Mouse (Mus musculus): Measurements from ENCODE around the gene Ppia. TPM values are rescaled to one million over a fixed set of nuclear protein-coding genes. Genes with fewer than 3 reads are reported as not detected.
A peak's percentile ranks its signal among the peaks of the same experiment; 100 is the strongest.
"Not testable (repeated sequence)": the region's sequence is repeated elsewhere in the genome, so short reads cannot be mapped to it uniquely, and the experiment has no call there.

Ppia gene
- total and polyA plus RNA-seq, 2 experiments = 472 to 1,424 TPM

DNA sequence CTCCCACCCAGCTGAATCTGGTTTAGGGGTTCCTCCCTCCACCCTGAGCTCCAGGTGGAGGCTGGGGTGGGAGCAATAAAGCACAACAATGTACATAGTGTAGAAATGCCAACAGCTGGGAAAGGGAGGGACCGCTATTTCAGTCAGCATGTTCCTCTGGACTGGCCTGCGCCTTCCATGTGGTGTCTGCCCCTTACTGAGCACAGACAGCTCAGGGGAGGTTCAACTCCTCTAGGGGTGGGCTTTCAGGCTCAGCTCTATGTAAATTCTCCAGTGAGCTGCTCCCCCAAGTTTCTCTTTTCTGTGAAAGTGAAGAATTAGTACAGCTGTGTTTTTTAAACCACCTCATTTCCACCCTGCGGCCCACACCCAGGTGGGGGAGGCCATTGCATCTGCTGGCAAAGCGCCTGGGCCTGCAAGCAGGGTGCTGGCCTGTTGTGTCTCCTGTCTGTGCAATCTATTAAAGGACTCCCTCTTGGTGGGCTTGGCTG lies 9.6 kb upstream of the Ppia start:
- no peak for DNase-seq (ENCODE audit: extremely low read depth, low read depth, low spot score)
- Histone ChIP-seq H3K9ac (ENCODE audit: low read depth, low read length) (no peak overlapping the region), H3K36me3 (ENCODE audit: control insufficient read depth, insufficient read depth, low read length) (peaks cover 8% of the 10 kb centered on the region; the same call in 1 of the 2 replicates), H3K4me1 (ENCODE audit: control insufficient read depth, insufficient read depth, low read length) (no peaks in the 10 kb centered on the region), H3K27ac (replicated peaks; ENCODE audit: insufficient read depth, low read depth, low read length) (0 out of 2 replicates have a peak overlapping the region, but pooled peaks have one; percentile 12), H3K4me3 (ENCODE audit: insufficient read depth, low read depth, low read length) (no peak overlapping the region), H3K27me3 (ENCODE audit: control insufficient read depth, insufficient read depth, low read length) (no peaks in the 10 kb centered on the region), H3K79me2 (ENCODE audit: control insufficient read depth, insufficient read depth, low read length) (no peaks in the 10 kb centered on the region)
- WGBS = 85% methylated on average over 4 of the region's 4 CpGs
- no peak for TF ChIP-seq CTCF (IDR thresholded peaks at IDR 0.05; ENCODE audit: low read depth, low read length)
- TF ChIP-seq POLR2A (IDR thresholded peaks at IDR 0.05; ENCODE audit: extremely low read depth, insufficient read depth, low read length) = no peak

DNA sequence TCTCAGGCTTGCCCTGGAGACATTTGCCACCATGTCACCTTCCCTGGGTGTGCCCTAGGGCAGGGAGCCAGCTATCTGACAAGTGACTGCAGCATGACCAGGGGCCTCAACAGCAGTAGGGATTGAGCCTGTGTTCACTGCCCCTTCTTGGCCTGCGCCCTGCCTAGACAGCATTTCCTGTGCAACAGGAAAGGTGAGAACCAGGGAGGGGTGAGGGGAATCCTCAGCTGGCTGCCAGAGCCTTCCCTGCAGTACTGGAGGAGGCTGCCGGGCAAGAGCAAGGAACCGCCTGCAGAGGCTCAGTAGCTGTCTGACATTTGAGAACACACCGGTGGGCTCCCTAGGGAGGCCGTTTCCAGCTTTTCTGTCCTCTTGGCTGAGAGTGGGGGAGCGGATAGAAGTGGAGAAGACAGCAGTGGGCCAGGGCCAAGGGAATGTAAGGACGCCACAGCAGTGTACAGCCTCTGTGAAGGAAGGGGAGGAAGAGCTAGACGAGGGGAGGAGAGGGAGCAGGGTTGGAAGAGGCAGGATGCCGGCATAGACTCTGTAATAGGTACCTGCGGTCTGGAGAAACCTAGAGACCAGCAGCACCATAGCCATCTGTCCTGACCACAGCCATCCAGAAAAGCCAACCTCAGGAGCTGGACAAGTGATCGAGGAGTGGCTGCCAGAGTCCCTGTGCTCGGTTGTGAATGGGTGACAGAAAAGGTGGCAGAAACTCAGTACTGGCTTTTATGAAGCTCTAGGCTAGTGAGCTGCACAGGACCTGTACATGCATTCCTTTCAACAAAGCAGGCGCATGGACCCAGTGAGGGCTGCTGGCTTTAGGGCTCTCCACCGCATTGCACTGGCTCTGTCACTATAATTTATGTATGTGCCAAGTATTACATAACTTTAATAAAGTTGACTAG lies 8.7 kb upstream of the Ppia start:
- Histone ChIP-seq H3K36me3 (ENCODE audit: control insufficient read depth, insufficient read depth, low read length) (peaks cover 8% of the 10 kb centered on the region; the same call in 1 of the 2 replicates), H3K4me3 (ENCODE audit: insufficient read depth, low read depth, low read length) (no peak overlapping the region), H3K4me1 (ENCODE audit: control insufficient read depth, insufficient read depth, low read length) (no peaks in the 10 kb centered on the region), H3K27ac (replicated peaks; ENCODE audit: insufficient read depth, low read depth, low read length) (peak overlapping the region; percentile 16; the same call in 1 of the 2 replicates), H3K9ac (ENCODE audit: low read depth, low read length) (0 out of 2 replicates have a peak overlapping the region, but pooled peaks have one; percentile 27), H3K27me3 (ENCODE audit: control insufficient read depth, insufficient read depth, low read length) (no peaks in the 10 kb centered on the region), H3K79me2 (ENCODE audit: control insufficient read depth, insufficient read depth, low read length) (no peaks in the 10 kb centered on the region)
- DNase-seq (ENCODE audit: extremely low read depth, low read depth, low spot score) = no peak
- WGBS = 66% methylated on average over 14 of the region's 14 CpGs
- TF ChIP-seq CTCF (IDR thresholded peaks at IDR 0.05; ENCODE audit: low read depth, low read length) (no peak), POLR2A (IDR thresholded peaks at IDR 0.05; ENCODE audit: extremely low read depth, insufficient read depth, low read length) (no peak)

DNA sequence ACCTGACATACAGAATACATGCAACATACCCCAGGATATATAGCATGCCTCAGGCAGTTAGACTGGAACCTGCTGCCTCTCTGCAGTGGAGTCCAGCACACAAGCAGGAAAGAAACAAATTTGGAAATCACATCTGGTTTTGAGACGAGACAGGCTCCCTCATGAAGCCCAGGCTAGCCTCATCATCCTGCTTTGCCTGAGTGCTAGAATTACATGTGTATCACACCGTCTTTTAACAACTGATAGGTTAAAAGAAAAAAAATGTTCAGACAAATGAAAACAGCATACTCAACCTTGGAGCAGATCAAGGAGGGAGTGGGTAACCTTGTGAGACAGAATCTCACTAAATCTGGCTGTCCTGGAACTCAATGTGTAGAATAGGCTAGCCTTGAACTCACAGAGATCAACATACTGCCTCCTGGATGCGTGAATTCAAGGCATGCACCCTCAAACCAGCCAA lies 8.1 kb upstream of the Ppia start:
- TF ChIP-seq CTCF (IDR thresholded peaks at IDR 0.05; ENCODE audit: low read depth, low read length) = no peak
- TF ChIP-seq POLR2A (IDR thresholded peaks at IDR 0.05; ENCODE audit: extremely low read depth, insufficient read depth, low read length) = no peak
- Histone ChIP-seq H3K4me1 (ENCODE audit: control insufficient read depth, insufficient read depth, low read length) (no peaks in the 10 kb centered on the region), H3K79me2 (ENCODE audit: control insufficient read depth, insufficient read depth, low read length) (no peaks in the 10 kb centered on the region), H3K27me3 (ENCODE audit: control insufficient read depth, insufficient read depth, low read length) (no peaks in the 10 kb centered on the region), H3K27ac (replicated peaks; ENCODE audit: insufficient read depth, low read depth, low read length) (no peak overlapping the region), H3K4me3 (ENCODE audit: insufficient read depth, low read depth, low read length) (no peak overlapping the region), H3K9ac (ENCODE audit: low read depth, low read length) (no peak overlapping the region), H3K36me3 (ENCODE audit: control insufficient read depth, insufficient read depth, low read length) (peaks cover 8% of the 10 kb centered on the region; the same call in 1 of the 2 replicates)
- 86% methylated on average over 3 of the region's 3 CpGs for WGBS
- DNase-seq (ENCODE audit: extremely low read depth, low read depth, low spot score) = no peak

DNA sequence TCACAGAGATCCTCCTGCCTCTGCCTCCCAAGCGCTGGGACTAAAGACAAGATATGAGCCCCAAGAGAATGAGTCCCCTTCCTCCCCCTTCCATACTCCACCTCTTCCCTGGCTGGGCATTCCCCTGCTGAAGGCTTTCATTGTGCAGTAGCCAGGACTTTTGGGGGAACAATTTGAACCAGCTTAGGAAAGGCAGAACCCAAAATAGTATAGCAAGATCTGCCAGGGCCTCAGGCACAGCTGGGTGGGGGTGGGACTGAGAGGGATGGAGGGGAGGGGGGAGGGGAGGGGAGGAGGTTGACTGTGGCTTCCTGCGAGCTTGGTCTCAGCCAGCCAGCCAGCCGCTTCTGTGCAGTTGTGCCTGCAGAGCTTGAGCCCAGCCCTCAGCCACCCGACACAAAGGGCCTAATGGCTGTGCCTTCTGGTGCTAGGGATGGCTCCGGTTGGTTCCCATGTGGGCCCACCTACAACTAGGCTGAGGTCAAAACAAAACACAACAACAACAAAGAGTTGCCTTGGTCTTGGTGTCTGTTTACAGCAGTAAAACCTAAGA lies 5.1 kb upstream of the Ppia start:
- WGBS = 78% methylated on average over 5 of the region's 5 CpGs
- DNase-seq (ENCODE audit: extremely low read depth, low read depth, low spot score) = no peak

DNA sequence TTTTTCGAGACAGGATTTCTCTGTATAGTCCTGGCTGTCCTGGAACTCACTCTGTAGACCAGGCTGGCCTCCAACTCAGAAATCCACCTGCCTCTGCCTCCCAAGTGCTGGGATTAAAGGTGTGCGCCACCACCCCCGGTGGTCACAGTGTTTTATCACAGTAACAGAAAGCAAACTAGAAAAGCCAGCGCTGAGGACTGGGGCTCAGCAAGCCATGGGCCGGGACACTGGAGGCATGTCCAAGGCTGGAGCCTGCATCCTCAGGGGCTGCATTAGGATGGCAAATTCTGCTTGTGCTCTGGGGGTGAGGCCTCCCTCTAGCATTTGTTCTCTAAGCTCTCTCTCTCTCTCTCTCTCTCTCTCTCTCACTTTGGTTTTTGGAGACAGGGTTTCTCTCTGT lies 4.5 kb upstream of the Ppia start:
- not testable (repeated sequence) for H3K4me1 ChIP-seq (ENCODE audit: control insufficient read depth, insufficient read depth, low read length); H3K27me3 ChIP-seq (ENCODE audit: control insufficient read depth, insufficient read depth, low read length); H3K27ac ChIP-seq (replicated peaks; ENCODE audit: insufficient read depth, low read depth, low read length); H3K36me3 ChIP-seq (ENCODE audit: control insufficient read depth, insufficient read depth, low read length); H3K9ac ChIP-seq (ENCODE audit: low read depth, low read length); H3K79me2 ChIP-seq (ENCODE audit: control insufficient read depth, insufficient read depth, low read length); H3K4me3 ChIP-seq (ENCODE audit: insufficient read depth, low read depth, low read length); DNase-seq (ENCODE audit: extremely low read depth, low read depth, low spot score)
- 87% methylated on average over 5 of the region's 5 CpGs for WGBS

More for the DNA sequence above, 5.1 kb upstream of the Ppia start:
- Histone ChIP-seq H3K27ac (replicated peaks; ENCODE audit: insufficient read depth, low read depth, low read length) (no peak overlapping the region), H3K27me3 (ENCODE audit: control insufficient read depth, insufficient read depth, low read length) (no peaks in the 10 kb centered on the region), H3K4me3 (ENCODE audit: insufficient read depth, low read depth, low read length) (no peak overlapping the region), H3K36me3 (ENCODE audit: control insufficient read depth, insufficient read depth, low read length) (no peaks in the 10 kb centered on the region), H3K9ac (ENCODE audit: low read depth, low read length) (no peak overlapping the region), H3K79me2 (ENCODE audit: control insufficient read depth, insufficient read depth, low read length) (no peaks in the 10 kb centered on the region), H3K4me1 (ENCODE audit: control insufficient read depth, insufficient read depth, low read length) (peaks cover 5% of the 10 kb centered on the region)
- TF ChIP-seq POLR2A (IDR thresholded peaks at IDR 0.05; ENCODE audit: extremely low read depth, insufficient read depth, low read length) = no peak
- no peak for TF ChIP-seq CTCF (IDR thresholded peaks at IDR 0.05; ENCODE audit: low read depth, low read length)
